Mouse (Mus musculus) hindlimb bud, embryonic 11.5 days (tissue): ENCODE results near the gene Olfr297.

Source experiments
- DNase-seq: peaks from one replicate; pipeline ENCODE4 v3.0.0-alpha.2; 2012; ENCODE audit warnings: low read depth, low spot score; ENCODE audit errors: extremely low spot score

Olfr297 gene

GRCm38 (mm10) chr7:86519668-86520067 lies at the start of gene Olfr297:
Gene Olfr297 (plus strand): TSS chr7:86519968.
- no peak for DNase-seq

GRCm38 (mm10) chr7:86492384-86492783 lies 27.4 kb upstream of the Olfr297 start, which contains the start of gene Olfr298:
Gene Olfr298 (minus strand): TSS chr7:86492484.
- no peak for DNase-seq
